Mouse (Mus musculus) left cerebral cortex, adult 8-10 months (tissue): ENCODE data around the gene Olfr1555-ps1. TPM values are rescaled to one million over a fixed set of nuclear protein-coding genes. Genes with fewer than 3 reads are reported as not detected.
A peak's percentile ranks its signal among the peaks of the same experiment; 100 is the strongest.
"Not testable (repeated sequence)": the region's sequence is repeated elsewhere in the genome, so short reads cannot be mapped to it uniquely, and the experiment has no call there.

Source experiments
- DNase-seq, 2 experiments: peaks; one replicate each; pipeline ENCODE4 v3.0.0; 2022; ENCODE audit warnings: low spot score in 2 of 2
- total RNA-seq, 4 experiments: library from RNA; stranded (reverse); gene quantifications; 2 replicates each; pipeline ENCODE4 v1.2.4; 2022

Gene Olfr1555-ps1
- not detected for total RNA-seq

DNA sequence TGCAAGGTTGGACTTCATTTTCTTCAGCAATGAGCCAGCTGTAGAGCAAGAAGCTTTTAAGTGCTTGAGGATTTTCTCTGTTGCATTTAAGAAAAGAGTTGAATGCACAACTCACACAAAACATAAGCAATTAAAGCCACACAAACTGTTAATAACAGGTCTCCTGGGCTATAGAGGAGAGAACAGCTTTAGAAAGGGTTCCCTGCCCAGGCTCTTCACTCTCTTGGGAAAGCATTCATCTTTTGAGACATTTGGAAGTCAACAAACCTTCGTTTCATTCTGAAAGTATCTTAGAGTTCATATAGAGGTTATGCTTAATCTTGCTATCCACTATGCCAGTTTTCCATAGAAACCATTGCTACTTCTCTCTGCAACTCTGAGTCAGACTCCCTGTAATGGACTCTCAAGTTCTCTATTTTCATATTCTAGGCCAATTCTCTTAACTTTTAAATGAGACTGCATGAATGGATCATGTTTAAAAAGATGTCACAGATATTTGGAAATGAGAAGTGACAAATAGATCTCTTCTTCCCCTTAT lies at the start of gene Olfr1555-ps1:
Gene Olfr1555-ps1 (minus strand): TSS at position 51 of the 538 bp plus-strand sequence.
- DNase-seq = not testable (repeated sequence)

DNA sequence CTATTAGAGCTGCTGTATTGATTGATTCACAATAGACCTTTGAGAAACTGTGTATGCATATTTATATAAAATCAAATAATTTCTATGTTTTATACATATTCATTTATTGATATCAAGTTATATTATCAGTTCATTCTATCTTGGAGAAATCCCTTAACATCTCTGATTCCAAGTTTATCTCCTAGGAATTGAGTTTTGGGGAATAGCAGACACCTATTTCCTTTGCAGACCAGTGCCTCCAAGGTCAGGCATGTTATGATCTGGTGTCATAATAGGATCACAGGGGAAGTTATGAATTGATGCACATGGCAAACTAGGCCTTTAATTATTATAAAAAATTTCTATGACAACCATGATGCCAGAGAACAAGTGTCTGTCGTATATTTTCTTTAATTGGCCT lies 30.4 kb upstream of the Olfr1555-ps1 start, which contains the start of gene Olfr1431:
Gene Olfr1431 (plus strand): TSS at position 301 of the 400 bp plus-strand sequence.
- DNase-seq = no peak

DNA sequence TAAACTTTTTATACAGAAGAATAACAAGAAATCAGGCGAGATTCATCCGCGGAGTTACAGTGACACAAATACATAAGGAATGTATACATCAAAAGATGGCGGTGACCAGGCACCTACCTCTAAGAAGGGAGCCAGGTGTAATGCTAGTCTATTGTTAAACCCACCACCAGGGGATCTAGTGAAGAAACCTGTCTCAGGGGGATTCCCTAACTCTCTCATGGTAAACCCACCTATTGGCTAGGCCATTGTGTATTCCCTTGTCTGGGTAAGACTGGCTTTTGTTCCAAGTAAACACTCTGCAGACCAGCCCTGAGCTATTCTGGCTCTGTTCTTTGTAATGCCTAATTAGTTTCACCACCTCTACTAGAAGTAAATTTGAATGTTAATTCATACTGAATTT lies 29.2 kb upstream of the Olfr1555-ps1 start:
- DNase-seq = not testable (repeated sequence)

DNA sequence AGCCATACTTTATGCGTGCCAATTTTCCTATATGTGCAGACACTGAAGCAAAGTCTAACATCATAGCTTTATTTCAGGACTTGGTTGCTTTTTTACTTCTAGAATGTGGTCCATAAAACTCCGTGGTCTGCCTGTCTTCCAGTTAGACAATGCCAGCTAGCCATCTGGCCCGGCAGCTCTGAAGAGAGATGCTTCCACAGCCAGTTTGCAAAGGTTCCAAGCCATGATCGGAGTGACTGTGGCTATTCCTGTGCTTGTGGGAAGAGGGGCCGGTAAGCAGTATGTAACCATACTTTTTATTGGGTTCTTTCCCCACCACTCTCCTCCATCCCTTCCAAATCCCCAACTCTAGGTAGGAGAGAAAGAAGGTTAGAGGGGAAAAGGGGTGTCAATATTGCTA lies 5.5 kb upstream of the Olfr1555-ps1 start:
- not testable (repeated sequence) for DNase-seq

DNA sequence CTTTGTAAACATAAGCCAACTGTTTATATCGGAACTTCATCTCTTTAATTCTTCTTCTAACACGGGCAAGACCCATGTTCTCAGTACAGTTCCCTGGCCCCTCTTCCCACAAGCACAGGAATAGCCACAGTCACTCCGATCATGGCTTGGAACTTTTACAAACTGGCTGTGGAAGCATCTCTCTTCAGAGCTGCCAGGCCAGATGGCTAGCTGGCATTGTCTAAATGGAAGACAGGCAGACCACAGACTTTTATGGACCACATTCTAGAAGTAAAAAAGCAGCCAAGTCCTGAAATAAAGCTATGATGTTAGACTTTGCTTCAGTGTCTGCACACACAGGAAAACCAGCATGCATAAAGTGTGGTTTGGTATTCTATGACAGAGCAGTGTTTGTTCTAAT lies 24.5 kb downstream of the Olfr1555-ps1 start:
- peak in 1 of 2 experiments; percentile 51 for DNase-seq

DNA sequence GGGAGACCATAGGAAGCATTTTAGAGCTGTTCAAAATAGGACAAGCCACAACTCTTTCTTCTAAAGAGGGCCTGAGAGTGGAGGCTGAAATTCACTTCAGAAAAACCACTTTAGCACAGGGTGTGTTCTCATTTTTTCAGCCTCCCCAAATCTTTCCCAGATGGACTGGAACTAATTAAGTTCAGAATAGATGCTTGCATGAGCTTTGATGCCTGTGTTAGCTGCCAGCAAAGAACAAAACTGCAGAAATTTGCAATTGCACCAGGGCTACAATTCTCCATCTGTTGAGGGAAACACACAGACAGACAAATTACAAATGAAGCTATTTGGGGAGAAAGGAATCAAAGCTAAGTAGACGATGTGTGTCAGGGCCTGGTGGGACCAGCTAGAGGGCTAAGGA lies 26.6 kb downstream of the Olfr1555-ps1 start:
- DNase-seq = peak in 1 of 2 experiments; percentile 70

DNA sequence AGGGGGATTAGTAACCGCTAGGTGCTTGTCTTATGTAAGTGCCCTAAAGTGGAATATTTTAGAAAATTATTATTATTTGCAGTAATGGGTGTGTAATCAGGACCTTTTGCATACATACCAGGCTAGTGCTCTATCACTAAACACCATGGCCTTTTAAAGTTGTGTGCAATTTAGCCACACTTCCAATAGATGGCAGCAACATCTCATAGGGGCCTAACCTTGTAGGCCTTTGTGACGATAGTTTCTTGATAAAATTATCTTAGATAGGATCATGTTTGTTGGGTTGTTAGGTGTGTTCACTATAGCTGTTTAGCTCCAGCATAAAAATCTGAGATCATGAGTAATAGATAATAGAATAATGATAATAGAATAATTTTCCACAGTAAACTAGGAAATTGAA lies 35.6 kb downstream of the Olfr1555-ps1 start:
- no peak for DNase-seq

DNA sequence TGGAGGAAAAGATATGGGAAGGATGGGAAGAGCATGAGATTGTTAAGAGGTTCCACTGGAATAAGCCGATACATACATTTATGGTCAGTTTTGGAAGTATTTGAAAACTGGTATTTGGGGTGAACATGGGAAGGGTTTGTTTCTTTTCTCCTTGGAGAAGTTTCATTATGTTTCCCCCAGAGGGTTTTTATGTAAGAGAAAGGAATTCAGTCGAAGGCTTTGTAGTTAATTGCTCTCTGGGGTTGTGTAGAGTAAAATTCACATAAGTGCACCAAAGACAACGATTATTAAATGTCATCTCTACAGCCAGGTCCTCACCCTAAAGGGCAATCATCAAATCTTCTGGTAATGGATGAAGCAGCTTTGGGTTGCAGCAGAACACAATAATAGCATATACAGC lies 46.8 kb downstream of the Olfr1555-ps1 start, which contains the start of gene Olfr76:
Gene Olfr76 (minus strand): TSS at position 101 of the 400 bp plus-strand sequence.
- DNase-seq = no peak

DNA sequence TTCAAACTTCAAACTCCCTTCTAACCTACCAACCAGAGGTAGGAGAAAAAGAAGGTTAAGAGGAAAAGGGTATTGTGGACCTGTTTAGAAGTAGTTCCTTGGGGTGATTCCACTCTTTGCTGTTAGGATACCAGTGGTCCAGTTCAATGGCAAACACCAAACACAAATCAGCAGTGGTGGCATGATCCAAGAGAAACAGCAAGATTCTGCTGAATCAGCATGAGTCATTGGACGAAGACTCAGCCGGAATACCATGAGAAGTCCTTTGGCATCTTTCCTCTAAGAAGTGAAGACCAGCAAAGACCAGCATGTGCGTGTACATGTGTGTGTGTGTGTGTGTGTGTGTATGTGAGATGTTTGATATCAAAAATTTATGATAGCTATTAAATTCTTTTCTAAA lies 53.4 kb downstream of the Olfr1555-ps1 start:
- no peak for DNase-seq

DNA sequence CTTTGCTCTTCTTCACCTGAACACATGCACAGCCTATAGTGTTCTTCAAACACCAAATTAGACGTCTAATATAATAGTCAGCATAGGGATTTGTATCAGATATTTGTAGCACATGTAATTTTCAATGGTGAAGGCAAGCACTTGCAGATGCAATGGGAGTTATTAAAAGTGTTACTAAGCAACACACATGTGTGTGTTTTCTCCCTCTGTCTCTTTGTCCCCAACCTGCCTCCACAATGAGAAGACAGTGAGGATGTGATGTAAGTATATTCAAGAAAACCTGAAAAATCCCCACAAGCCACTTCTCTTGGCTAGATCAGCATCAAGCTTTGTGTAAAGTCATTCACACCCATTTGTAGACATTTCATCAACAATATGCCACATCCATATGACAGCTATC lies 54.1 kb downstream of the Olfr1555-ps1 start, which contains the start of gene Olfr1428:
Gene Olfr1428 (minus strand): TSS at position 101 of the 400 bp plus-strand sequence.
- no peak for DNase-seq

Other genes starting within 250 kb of the Olfr1555-ps1 start
- gene Osbp, start 204.2 kb downstream of the Olfr1555-ps1 start, total RNA-seq = 10 to 100 TPM; 56.8 to 62.7 (median 59.6) TPM
- gene Olfr1423, start 128.8 kb downstream of the Olfr1555-ps1 start, total RNA-seq = not detected
- not detected for gene Olfr1424, start 107.4 kb downstream of the Olfr1555-ps1 start, total RNA-seq
- gene Olfr1425, start 92.4 kb downstream of the Olfr1555-ps1 start, total RNA-seq = not detected
- not detected for gene Olfr1426, start 78.1 kb downstream of the Olfr1555-ps1 start, total RNA-seq
- gene Olfr1427, start 66.8 kb downstream of the Olfr1555-ps1 start, total RNA-seq = not detected
- gene Olfr1428, start 54.2 kb downstream of the Olfr1555-ps1 start, total RNA-seq = not detected
- gene Olfr76, start 46.9 kb downstream of the Olfr1555-ps1 start, total RNA-seq = not detected
- gene Olfr1431, start 30.5 kb upstream of the Olfr1555-ps1 start, total RNA-seq = not detected
- not detected for gene Olfr1432, start 62.5 kb upstream of the Olfr1555-ps1 start, total RNA-seq
- not detected for gene Olfr262, start 71.5 kb upstream of the Olfr1555-ps1 start, total RNA-seq
- gene Olfr235, start 90.9 kb upstream of the Olfr1555-ps1 start, total RNA-seq = not detected
- not detected for gene Olfr1434, start 109.7 kb upstream of the Olfr1555-ps1 start, total RNA-seq
- not detected for gene Olfr1436, start 129.0 kb upstream of the Olfr1555-ps1 start, total RNA-seq
- not detected for gene Olfr1437, start 155.0 kb upstream of the Olfr1555-ps1 start, total RNA-seq
- not detected for gene Olfr1438-ps1, start 165.8 kb upstream of the Olfr1555-ps1 start, total RNA-seq
- not detected for gene Olfr1440, start 217.2 kb upstream of the Olfr1555-ps1 start, total RNA-seq
- not detected for gene Olfr1441, start 247.3 kb upstream of the Olfr1555-ps1 start, total RNA-seq